Mouse (Mus musculus): ENCODE data around the gene Frk.

DNA sequence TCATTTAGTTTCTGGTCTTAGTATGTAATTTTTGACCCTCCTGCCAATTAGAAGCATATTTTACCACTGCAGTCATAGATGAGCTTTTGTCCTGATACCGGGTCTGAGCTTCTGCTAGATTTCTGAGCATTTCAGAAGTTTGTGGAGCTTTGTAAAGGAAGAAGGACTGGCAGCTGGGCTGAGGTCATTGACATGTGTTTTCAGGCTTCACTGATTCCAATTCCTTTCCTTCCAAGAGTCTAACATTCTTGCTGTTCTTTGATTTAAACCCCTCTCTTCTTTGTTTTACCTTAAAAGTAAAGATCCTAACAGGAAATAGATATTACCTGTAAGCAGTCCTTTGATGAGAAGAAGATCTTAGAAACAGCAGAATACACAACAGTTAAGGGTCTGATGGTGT lies 48.6 kb downstream of the Frk start:
- no peak for TF ChIP-seq CTCF (IDR thresholded peaks at IDR 0.05; ENCODE audit: low read depth, low read length)
- no peak for TF ChIP-seq EP300 (IDR thresholded peaks at IDR 0.05; ENCODE audit: insufficient read depth, low read depth, low read length)
- TF ChIP-seq POLR2A (IDR thresholded peaks at IDR 0.05; ENCODE audit: insufficient read depth, low read length), result no peak

Measured in ES-Bruce4 (cell line).